Mouse (Mus musculus) brain, embryonic 14.5 days (tissue): ENCODE measurements around the gene Nrbf2.

Experiments
- CTCF ChIP-seq: fragments of 200-500 bp; IDR thresholded peaks from 2 replicates; pipeline ENCODE4 v1.5.1; 2012; ENCODE audit warnings: inconsistent platforms, mild to moderate bottlenecking, moderate library complexity, borderline replicate concordance; ENCODE audit not compliant: insufficient read depth, insufficient read length; ENCODE audit errors: extremely low read depth
- POLR2A ChIP-seq: fragments of 200-500 bp; IDR thresholded peaks from 2 replicates; pipeline ENCODE4 v1.6.1; 2012; ENCODE audit warnings: mild to moderate bottlenecking, inconsistent platforms, borderline replicate concordance; ENCODE audit not compliant: poor library complexity, insufficient read depth, insufficient read length, severe bottlenecking; ENCODE audit errors: extremely low read depth

DNA sequence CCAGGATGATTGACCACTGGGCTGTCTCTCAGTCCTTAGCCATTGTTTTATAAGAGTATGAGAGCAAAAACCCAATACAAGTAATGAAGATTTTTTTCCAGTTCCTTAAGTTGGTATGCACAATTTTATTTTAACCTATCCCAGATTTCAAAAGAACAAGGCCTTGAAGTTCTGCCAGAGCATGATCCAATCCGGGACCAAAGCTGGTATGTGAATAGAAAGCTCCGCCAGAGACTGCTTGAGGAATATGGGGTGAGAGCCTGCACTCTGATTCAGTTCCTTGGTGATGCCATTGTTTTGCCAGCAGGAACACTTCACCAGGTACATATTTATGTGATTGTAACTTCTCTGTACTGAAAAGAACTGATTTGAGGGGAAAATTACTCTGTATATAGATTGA, 35.6 kb downstream of the Nrbf2 start:
- TF ChIP-seq CTCF (no peak), POLR2A (no peak)
